20 mouse cellular contexts compared by ENCODE assay signal in the genomic region with DNA sequence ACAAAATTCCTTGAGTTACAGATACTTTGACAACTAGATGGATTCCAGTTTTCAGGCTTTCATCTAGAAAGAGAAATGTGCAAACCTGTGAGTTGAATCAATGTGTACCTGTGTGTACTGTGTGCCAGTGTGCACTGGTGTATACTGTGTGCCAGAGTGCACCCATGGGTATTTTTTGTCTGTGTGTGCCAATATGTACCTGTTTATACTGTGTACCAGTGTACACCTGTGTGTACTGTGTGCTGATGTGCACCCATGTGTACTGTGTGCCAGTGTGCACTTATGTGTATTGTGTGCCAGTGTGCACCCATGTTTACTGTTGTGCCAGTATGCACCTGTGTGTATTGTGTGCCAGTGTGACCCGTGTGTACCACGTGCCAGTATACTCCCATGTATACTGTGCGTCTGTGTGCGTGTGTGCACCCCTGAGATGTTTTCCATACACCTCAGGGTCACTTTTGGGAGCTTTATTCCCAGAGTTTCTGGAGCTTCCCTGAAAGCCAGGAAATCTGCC.
DNase-seq lines count a peak whose midpoint lies in the region; ATAC-seq and TF ChIP-seq lines count a peak whose summit lies in the region.
"Had no signal": no experiment of that assay in that cellular context is flagged by ENCODE, and none has a peak within 500 bp of the region (broad histone marks: within the 10 kb centered on the region; RNA-seq: fewer than 3 reads in every experiment).

No protein-coding gene starts in this region.

- no peak overlapping the region for H3K9ac ChIP-seq in hindbrain, embryonic 11.5 days (ENCODE audit: low read depth, low read length)
- H3K9ac ChIP-seq in hindbrain, embryonic 12.5 days: no peak overlapping the region
- H3K9ac ChIP-seq in limb, embryonic 12.5 days (replicated peaks): no peak overlapping the region
- no peak overlapping the region for H3K9ac ChIP-seq in midbrain, embryonic 14.5 days (replicated peaks; ENCODE audit: low read length)
- no peak overlapping the region for H3K9ac ChIP-seq in midbrain, postnatal 0 days (replicated peaks; ENCODE audit: low read length, poor library complexity, severe bottlenecking)
- H3K9ac ChIP-seq: embryonic facial prominence, embryonic 13.5 days; forebrain, embryonic 13.5 days had no signal

- no peaks in the 10 kb centered on the region for H3K4me1 ChIP-seq in hindbrain, embryonic 11.5 days (replicated peaks; ENCODE audit: control insufficient read depth, insufficient read depth, low read length)
- no peaks in the 10 kb centered on the region for H3K4me1 ChIP-seq in hindbrain, embryonic 12.5 days
- 0 out of 2 replicates have a peak, but pooled peaks cover 3% of the 10 kb centered on the region for H3K4me1 ChIP-seq in limb, embryonic 12.5 days (replicated peaks)
- peaks cover 6% of the 10 kb centered on the region for H3K4me1 ChIP-seq in limb, embryonic 10.5 days
- no peaks in the 10 kb centered on the region for H3K4me1 ChIP-seq in midbrain, embryonic 14.5 days (ENCODE audit: control insufficient read depth, insufficient read depth, low read length)
- no peaks in the 10 kb centered on the region for H3K4me1 ChIP-seq in midbrain, postnatal 0 days (ENCODE audit: insufficient read depth, low read length)
- H3K4me1 ChIP-seq: embryonic facial prominence, embryonic 13.5 days; heart, embryonic 10.5 days had no signal

- TF ChIP-seq CTCF in midbrain, postnatal 0 days (IDR thresholded peaks at IDR 0.05): no peak

- no peak overlapping the region for H3K27ac ChIP-seq in hindbrain, embryonic 11.5 days (ENCODE audit: low read depth, low read length)
- no peak overlapping the region for H3K27ac ChIP-seq in hindbrain, embryonic 12.5 days
- no peak overlapping the region for H3K27ac ChIP-seq in limb, embryonic 12.5 days
- H3K27ac ChIP-seq in limb, embryonic 10.5 days: no peak overlapping the region
- no peak overlapping the region for H3K27ac ChIP-seq in midbrain, embryonic 14.5 days (replicated peaks; ENCODE audit: low read depth, low read length)
- H3K27ac ChIP-seq in midbrain, postnatal 0 days (ENCODE audit: low read depth, low read length): no peak overlapping the region
- H3K27ac ChIP-seq: embryonic facial prominence, embryonic 13.5 days; forebrain, embryonic 13.5 days; heart, embryonic 10.5 days had no signal

- intact Hi-C loops in left cerebral cortex, postnatal 10 days (cut with DNase I): no loop called here

- H3K4me3 ChIP-seq in hindbrain, embryonic 11.5 days (ENCODE audit: low read depth, low read length): no peak overlapping the region
- no peak overlapping the region for H3K4me3 ChIP-seq in hindbrain, embryonic 12.5 days
- H3K4me3 ChIP-seq in limb, embryonic 12.5 days (replicated peaks): no peak overlapping the region
- no peak overlapping the region for H3K4me3 ChIP-seq in limb, embryonic 10.5 days
- no peak overlapping the region for H3K4me3 ChIP-seq in midbrain, embryonic 14.5 days (replicated peaks; ENCODE audit: low read depth, low read length)
- H3K4me3 ChIP-seq in midbrain, postnatal 0 days (ENCODE audit: low read depth, low read length): no peak overlapping the region
- H3K4me3 ChIP-seq: embryonic facial prominence, embryonic 13.5 days; forebrain, embryonic 13.5 days; heart, embryonic 10.5 days had no signal

- ATAC-seq in hindbrain, embryonic 11.5 days (ENCODE audit: low FRiP score): peak; percentile 30; the same call in 1 of the 2 replicates
- no peak for ATAC-seq in hindbrain, embryonic 12.5 days (ENCODE audit: low FRiP score)
- peak; percentile 59; the same call in 1 of the 2 replicates for ATAC-seq in limb, embryonic 12.5 days (ENCODE audit: insufficient number of reproducible peaks, insufficient read depth, low FRiP score, low TSS enrichment, low read depth)
- ATAC-seq in midbrain, embryonic 14.5 days (ENCODE audit: low FRiP score, low TSS enrichment): peak; percentile 37; the same call in 1 of the 2 replicates
- no peak for ATAC-seq in midbrain, postnatal 0 days (ENCODE audit: low FRiP score)
- ATAC-seq: forebrain, embryonic 13.5 days; intestine, embryonic 16.5 days had no signal

- H3K4me2 ChIP-seq in hindbrain, embryonic 11.5 days (replicated peaks; ENCODE audit: low read depth, low read length): no peak overlapping the region
- no peak overlapping the region for H3K4me2 ChIP-seq in hindbrain, embryonic 12.5 days (replicated peaks)
- no peak overlapping the region for H3K4me2 ChIP-seq in limb, embryonic 12.5 days
- H3K4me2 ChIP-seq in midbrain, embryonic 14.5 days (ENCODE audit: low read length): no peak overlapping the region
- H3K4me2 ChIP-seq in midbrain, postnatal 0 days (ENCODE audit: low read depth, low read length, poor library complexity, severe bottlenecking): no peak overlapping the region
- H3K4me2 ChIP-seq: embryonic facial prominence, embryonic 13.5 days; forebrain, embryonic 13.5 days had no signal

- no peaks in the 10 kb centered on the region for H3K36me3 ChIP-seq in hindbrain, embryonic 11.5 days (ENCODE audit: control insufficient read depth, insufficient read depth, low read length)
- no peaks in the 10 kb centered on the region for H3K36me3 ChIP-seq in hindbrain, embryonic 12.5 days
- no peaks in the 10 kb centered on the region for H3K36me3 ChIP-seq in limb, embryonic 12.5 days
- H3K36me3 ChIP-seq in limb, embryonic 10.5 days: no peaks in the 10 kb centered on the region
- no peaks in the 10 kb centered on the region for H3K36me3 ChIP-seq in midbrain, embryonic 14.5 days (ENCODE audit: control insufficient read depth, insufficient read depth, low read length)
- no peaks in the 10 kb centered on the region for H3K36me3 ChIP-seq in midbrain, postnatal 0 days (ENCODE audit: insufficient read depth, low read length)
- H3K36me3 ChIP-seq: embryonic facial prominence, embryonic 13.5 days; heart, embryonic 10.5 days had no signal

- no peaks in the 10 kb centered on the region for H3K9me3 ChIP-seq in hindbrain, embryonic 11.5 days (ENCODE audit: control insufficient read depth, low read length)
- H3K9me3 ChIP-seq in hindbrain, embryonic 12.5 days (replicated peaks): no peaks in the 10 kb centered on the region
- H3K9me3 ChIP-seq in limb, embryonic 12.5 days: no peaks in the 10 kb centered on the region
- H3K9me3 ChIP-seq in limb, embryonic 10.5 days (replicated peaks): no peaks in the 10 kb centered on the region
- H3K9me3 ChIP-seq in midbrain, embryonic 14.5 days (ENCODE audit: control insufficient read depth, low read length): no peaks in the 10 kb centered on the region
- H3K9me3 ChIP-seq in midbrain, postnatal 0 days (ENCODE audit: low read length): no peaks in the 10 kb centered on the region
- H3K9me3 ChIP-seq: embryonic facial prominence, embryonic 13.5 days; forebrain, embryonic 13.5 days; heart, embryonic 10.5 days had no signal

- no peak for DNase-seq in hindbrain, embryonic 11.5 days (ENCODE audit: low spot score)
- no peak for DNase-seq in limb, embryonic 10.5 days (ENCODE audit: low spot score)
- DNase-seq in midbrain, embryonic 14.5 days: no peak
- no peak for DNase-seq in midbrain, postnatal 0 days (ENCODE audit: low spot score)
- no peak for DNase-seq in left cerebral cortex, postnatal 10 days (ENCODE audit: extremely low spot score in 1 of 2, low spot score in 2 of 2)
- DNase-seq: adrenal gland, postnatal 10 days; cerebellum, adult 11 months; cerebellum, adult 8-10 months; cerebellum, postnatal 14 days; embryo, embryonic 11 days; gastrocnemius, postnatal 10 days; heart, adult 18-20 months; heart, postnatal 10 days; heart, postnatal 4 days had no signal

- 98% methylated on average over 4 of the region's 4 CpGs for WGBS in hindbrain, embryonic 11.5 days
- 89% methylated on average over 4 of the region's 4 CpGs for WGBS in hindbrain, embryonic 12.5 days
- 93% methylated on average over 4 of the region's 4 CpGs for WGBS in limb, embryonic 12.5 days
- WGBS in limb, embryonic 10.5 days: 97% methylated on average over 4 of the region's 4 CpGs
- WGBS in midbrain, embryonic 14.5 days: 96% methylated on average over 4 of the region's 4 CpGs
- WGBS in midbrain, postnatal 0 days: 97% methylated on average over 4 of the region's 4 CpGs

- no peaks in the 10 kb centered on the region for H3K27me3 ChIP-seq in hindbrain, embryonic 11.5 days (ENCODE audit: control insufficient read depth, insufficient read depth, low read length)
- no peaks in the 10 kb centered on the region for H3K27me3 ChIP-seq in hindbrain, embryonic 12.5 days
- no peaks in the 10 kb centered on the region for H3K27me3 ChIP-seq in limb, embryonic 12.5 days
- no peaks in the 10 kb centered on the region for H3K27me3 ChIP-seq in limb, embryonic 10.5 days (ENCODE audit: low read depth, poor library complexity, severe bottlenecking)
- no peaks in the 10 kb centered on the region for H3K27me3 ChIP-seq in midbrain, embryonic 14.5 days (ENCODE audit: control insufficient read depth, insufficient read depth, low read length)
- no peaks in the 10 kb centered on the region for H3K27me3 ChIP-seq in midbrain, postnatal 0 days (ENCODE audit: insufficient read depth, low read length)
- H3K27me3 ChIP-seq: embryonic facial prominence, embryonic 13.5 days; forebrain, embryonic 13.5 days had no signal

Comparison
In these comparisons a context has a peak if more than half of its experiments do, and no peak if none do; other contexts are left out.
1. ATAC-seq: peak in hindbrain, embryonic 11.5 days (single experiment), limb, embryonic 12.5 days (single experiment) and midbrain, embryonic 14.5 days (single experiment); none in hindbrain, embryonic 12.5 days (single experiment) and midbrain, postnatal 0 days (single experiment).